Mouse (Mus musculus) ES-E14 (cell line): ENCODE measurements at regions not wholly inside any gene's neighbourhood (a gene's known extent, or its start where the extent isn't known, plus 50 kb on each side); places are given as distances from the start of the nearest gene placed in this dataset.

Experiments
- CHD2 ChIP-seq: IDR thresholded peaks from 2 replicates; pipeline ENCODE4 v1.6.1; 2014; ENCODE audit warnings: mild to moderate bottlenecking, low read depth, low read length, inconsistent platforms
- MAFK ChIP-seq: IDR thresholded peaks from 2 replicates; pipeline ENCODE4 v1.6.1; 2014; ENCODE audit warnings: mild to moderate bottlenecking, low read depth, low read length, inconsistent platforms; ENCODE audit not compliant: insufficient read depth
- ZNF384 ChIP-seq: IDR thresholded peaks from 2 replicates; pipeline ENCODE4 v1.6.1; 2012; ENCODE audit warnings: low read depth, low read length, inconsistent platforms

DNA sequence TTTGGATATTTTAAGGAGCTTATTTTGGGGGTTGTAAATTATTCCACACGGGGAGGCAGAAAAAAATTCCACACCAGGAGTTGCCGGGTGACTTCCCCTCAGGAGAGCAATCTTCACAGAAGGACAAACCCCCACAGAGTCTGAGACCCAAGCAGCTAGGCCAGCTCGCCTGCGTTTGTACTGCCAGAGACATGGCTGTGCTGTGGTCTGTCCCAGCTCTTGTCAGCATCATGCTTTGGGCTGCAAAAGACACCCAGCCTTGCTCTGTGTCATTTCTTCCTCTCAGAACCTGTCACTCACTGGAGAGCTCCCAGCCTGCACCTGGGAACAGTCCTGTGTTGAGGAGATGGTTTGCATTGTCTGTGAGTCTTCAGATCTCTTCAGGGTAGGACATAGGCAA, 224.5 kb downstream of the Sec61b start:
- no peak for TF ChIP-seq ZNF384
- TF ChIP-seq CHD2, result no peak
- TF ChIP-seq MAFK, result no peak
